Mouse (Mus musculus) cerebellum, adult 9-11 months (tissue): ENCODE measurements around the gene Rpl23a.

Experiments used
- DNase-seq: peaks from one replicate; pipeline ENCODE4 v3.0.0; 2022

The Rpl23a gene

DNA sequence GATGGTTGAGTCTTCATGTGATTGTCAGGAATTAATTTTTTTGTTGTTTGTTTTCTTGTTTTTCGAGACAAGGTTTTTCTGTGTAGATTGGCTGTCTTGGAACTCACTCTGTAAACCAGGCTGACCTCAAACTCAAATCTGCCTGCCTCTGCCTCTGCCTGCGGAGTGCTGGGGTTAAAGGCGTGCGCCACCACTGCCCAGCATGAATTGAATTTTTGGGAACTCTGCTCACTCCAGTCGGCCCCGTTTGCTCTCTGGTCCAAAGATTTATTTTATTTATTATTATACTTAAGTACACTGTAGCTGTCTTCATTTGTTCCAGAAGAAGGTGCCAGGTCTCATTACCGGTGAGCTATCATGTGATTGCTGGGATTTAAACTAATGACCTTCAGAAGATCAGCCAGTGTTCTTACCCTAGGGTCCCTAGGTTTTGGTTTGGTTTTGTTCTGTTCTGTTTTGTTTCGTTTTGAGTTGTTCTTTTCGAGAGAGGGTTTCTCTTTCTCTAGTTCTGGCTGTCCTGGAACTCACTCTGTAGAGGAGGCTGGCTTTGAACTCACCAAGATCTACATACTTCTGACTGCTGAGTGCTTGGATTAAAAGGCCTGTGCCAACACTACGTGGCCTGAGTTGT, 615 bp upstream of the Rpl23a start:
- no peak for DNase-seq

DNA sequence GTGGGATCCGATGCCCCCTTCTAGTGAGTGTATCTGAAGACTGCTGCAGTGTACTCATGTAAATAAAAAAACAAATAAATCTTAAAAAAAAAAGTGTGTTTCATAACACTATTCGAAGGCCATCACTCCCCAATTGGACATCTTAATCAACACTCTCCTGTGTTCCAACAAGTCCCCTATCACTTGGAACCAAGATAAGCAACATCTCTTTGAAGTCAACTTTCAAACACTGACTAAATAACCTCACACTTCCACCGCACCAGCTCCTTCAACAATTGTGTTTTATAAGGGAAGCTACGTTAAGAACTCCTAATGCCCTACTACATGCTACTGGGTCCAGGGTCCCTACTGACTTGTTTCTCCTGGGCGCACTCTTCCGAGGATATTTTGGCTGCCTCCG, 934 bp downstream of the Rpl23a start:
- DNase-seq: no peak

DNA sequence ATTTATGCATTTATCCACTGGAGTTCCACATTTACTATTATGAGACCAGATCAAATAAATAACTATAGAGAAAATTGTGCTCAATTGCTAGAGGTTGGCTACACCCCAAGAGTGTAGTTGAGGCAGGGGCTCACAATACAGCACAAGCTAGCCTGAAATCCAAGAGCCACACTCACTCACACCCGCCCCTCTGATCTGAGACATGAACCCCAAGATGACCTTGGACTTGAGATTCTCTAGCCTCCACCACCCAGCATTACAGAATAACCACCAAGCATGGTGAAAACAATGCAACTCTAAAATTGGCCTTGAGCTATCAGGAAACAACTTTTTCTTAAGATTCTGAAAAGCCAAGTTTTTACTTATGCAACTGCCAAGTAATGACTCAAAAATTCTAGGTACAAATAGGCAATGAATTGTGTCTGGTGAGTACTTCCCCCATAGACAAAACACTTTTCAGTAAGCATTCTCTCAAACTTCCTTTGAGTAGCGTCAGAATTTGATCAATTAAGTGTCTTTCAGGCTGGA, 1.5 kb downstream of the Rpl23a start:
- DNase-seq: peak; percentile 15

DNA sequence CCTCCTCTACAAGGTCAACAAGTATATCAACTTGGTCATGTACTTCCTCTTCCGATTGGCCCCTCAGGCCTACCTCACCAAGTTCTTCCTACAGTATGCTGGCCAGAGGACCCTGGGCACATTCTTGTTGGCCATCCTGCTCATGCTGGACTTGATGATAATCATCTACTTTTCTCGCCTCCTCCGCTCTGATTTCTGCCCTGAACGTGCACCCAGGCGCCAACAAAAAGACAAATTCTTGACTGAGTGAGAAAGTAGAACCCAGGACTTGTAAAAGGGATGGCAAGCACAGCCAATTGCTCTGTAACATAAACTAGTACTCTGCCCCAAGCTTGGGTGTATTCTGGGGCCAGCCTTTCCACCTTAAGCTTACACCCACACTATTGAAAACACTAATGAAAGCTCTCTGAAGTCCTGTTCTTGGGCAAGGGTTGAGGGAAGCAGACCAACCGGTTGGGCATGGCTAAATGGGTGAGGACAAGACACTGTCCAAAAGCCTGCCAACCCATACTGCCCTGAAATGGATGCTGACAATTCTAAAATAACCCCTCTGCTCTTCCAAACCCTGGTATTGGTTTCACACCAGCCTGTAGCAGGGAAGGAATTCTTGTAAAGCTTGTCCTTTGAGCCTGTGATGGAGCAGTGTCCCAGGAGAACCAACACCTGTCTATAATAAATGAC, 3.2 kb downstream of the Rpl23a start:
- peak; percentile 23 for DNase-seq

DNA sequence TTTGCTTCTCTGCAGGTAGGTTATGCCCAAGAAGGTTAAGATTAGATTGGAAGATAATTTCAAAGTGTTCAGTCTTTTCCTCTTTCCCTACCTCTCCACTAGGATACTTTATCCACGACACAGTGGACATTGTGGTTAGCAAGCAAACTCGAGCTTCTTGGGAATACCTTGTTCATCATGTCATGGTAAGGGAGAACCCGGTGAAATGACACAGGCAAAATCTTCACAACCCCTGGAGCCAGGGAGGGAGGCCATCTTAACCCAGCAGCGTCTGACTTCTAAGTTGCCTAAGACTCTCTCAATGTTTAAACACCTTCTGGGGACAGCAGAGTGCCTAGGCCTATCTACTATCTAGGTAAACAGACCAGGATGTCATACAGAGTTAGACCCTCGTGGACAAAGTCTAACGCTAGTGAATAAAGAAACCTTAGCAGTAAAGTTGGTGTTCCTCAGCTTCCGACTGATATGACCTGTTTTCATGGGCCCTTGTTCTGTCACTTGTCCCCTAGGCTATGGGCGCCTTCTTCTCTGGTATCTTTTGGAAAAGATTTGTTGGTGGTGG, 3.9 kb downstream of the Rpl23a start:
- peak; percentile 8 for DNase-seq

DNA sequence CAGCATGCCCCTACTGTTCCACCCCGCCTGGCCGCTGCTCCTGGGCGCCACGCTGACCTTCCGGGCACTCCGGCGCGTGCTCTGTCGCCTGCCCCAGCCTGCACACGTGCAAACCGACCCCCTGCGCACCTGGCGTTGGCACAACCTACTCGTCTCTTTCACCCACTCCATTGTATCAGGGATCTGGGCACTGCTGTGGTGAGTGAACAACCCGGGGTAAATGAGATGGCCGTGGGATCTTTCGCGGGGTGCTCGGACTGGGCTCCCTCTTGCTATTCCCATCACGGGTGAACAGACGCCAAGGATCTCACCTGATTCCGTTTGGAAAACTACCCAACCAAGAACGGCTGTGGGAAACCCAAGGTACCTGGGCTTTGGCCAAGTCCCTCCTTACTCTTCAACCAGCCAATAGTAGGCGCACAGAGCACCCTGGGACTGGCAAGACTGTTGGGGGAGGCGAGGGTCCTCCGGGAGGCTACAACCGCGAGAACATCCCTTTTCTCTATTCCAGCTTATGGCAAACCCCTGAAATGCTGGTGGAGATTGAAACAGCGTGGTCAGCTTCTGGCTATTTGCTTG, 4.4 kb downstream of the Rpl23a start:
- DNase-seq: peak; percentile 72

DNA sequence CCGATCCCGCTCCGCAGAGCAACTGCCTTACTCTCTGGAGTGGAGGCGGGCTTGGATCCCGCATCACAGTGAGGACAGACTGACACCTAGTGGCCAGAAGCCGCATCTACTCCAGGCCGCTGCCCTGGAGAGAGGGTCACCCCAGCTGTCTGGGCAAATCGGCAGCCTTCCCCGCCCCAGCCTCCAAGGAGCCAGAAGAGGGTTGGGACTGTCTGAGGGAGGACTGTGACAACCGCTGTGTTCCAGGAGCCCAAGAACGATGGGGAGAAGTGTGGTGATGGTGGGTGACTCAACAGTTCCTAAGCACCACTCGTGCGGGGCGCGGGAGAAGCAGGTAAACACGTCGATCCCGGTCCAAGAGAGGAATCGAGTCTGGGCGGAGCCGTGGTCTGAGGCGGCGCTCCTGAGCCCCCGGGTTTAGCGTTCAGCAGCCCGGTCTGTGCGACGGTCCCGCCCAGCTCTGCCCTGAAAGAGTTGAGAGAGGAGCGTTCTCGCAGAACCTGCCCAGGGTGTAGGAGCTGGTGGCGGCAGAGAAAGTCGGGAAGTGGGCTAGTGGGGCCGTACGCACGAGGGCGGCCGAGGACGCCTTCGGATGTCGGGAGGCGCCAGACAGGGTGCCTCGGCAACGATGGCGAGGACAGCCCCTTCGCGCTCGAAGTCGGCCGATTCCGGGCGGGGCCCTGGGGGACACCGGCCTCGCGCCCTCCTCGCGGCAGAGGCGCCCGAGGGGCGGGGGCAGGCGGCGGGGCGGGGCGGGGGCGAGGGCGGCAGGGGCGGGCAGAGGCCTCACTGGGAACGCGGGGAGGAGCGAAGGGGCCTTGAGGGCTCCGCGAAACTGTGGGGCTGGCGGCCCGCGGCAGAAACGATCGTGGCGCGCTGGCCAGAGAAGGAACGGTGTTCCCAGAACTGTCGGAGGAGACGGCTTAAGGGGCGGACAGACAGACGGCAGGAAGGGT, 5.2 kb downstream of the Rpl23a start:
- peak; percentile 89 for DNase-seq

DNA sequence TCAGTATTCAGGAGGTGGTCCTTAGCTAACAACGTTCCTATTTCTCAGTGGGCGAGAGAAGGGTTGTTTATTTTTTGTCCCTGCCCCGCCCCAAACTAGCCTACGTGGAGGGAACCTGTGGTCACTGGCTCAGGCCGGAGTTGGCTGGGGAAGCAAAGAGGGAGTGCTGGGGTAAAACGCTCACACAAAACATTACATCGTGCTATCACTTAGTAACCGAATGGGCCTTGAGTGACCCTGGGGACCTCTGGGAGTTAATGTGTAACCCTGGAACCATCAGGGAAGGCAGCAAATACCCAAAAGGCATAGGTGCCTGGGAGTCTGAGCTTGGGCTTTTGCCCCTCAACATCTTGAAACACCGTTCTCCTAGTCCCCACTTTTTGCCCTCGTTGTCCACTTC, 5.9 kb downstream of the Rpl23a start:
- DNase-seq: no peak

DNA sequence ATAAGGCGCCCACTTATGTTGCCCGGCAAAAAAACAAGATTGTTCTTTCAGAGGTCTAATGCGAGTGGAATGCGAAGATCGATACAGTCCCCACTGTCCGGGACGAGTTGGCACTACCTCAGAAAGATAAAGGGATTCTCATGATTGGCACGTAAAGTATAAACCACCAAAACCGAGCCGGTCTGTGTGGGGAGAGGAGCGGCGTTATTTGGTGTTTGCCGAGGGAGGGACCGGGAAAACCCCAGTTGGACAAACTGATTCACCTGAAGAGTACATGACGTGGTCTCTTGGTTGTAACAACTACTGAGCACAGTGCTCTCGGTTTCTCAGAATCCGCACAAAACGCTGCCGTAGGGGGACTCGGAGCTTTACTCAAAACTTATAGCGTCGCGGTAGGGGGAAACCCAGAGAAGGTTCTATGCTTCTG, 6.5 kb downstream of the Rpl23a start:
- peak; percentile 30 for DNase-seq

DNA sequence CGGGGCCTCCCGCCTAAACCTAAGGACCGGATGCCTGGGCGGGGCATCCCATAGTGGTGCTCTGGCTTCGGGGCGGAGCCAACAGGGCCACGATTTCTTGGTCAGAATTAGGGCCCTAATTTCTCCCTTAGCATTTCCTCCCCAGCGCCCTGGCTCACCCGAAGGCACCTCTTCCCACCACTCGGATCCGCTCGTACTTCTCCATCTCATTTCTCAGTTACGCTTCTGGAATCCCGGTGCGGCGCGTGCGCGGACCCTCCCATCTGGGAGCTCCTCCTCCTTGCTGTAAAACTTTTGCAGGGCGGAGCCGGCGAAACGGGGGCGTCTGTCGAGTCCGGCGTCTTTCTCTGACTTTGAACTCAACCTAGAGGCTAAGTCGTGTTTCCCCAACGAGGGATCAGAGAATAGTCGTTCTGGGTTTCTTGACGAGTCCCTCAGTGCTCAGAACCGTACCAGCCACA, 7.0 kb downstream of the Rpl23a start, which contains the start of the genes Nek8 and Tlcd1:
TSS of gene Nek8 (minus strand) at position 274 of the 461 bp plus-strand sequence.
TSS of gene Tlcd1 (plus strand) at position 310 of the 461 bp plus-strand sequence.
- peak; percentile 82 for DNase-seq

DNA sequence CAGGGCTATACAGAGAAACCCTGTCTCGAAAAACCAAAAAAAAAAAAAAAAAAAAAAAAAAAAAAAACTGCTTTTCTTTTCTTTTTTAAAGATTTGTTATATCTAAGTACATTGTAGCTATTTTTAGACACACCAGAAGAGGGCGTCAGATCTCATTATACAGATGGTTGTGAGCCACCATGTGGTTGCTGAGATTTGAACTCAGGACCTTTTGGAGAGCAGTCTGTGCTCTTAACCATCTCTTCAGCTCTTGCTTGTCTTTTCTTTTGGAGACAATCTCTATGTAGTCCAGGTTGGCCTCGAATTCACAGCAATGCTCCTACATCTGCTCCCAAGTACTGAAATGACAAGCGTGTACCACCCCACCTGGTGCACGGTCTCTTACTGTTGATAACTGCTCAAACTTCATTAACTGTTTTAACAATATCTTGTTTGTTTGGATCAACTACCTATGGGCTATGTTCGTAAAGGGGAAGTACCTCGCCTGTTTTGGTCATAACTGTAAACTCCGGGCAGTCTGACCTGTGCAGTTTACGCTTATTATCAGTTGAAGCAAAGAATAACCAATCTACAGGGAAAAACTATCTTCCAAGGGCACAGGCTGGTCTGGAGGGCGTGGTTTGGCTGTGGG, 7.5 kb downstream of the Rpl23a start:
- DNase-seq: peak; percentile 9

DNA sequence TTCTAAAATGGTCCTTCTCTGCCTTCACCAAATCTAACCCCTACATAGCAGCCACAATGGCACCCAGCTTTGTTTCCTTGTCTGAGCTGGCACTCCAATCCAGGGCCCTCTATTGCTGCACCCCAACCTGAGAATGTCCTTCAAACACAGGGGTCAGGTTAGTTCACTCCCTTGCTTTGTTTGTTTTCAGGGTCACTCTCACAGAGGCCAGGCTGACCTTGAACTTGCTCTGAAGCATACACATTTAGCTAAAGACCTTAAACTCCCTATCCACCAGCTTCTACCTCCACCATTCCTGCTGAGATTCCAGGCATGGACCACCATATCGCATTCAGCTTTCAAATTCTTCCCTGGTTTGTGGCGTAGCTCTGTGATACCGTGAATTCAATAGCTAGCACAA, 8.9 kb downstream of the Rpl23a start:
- no peak for DNase-seq

DNA sequence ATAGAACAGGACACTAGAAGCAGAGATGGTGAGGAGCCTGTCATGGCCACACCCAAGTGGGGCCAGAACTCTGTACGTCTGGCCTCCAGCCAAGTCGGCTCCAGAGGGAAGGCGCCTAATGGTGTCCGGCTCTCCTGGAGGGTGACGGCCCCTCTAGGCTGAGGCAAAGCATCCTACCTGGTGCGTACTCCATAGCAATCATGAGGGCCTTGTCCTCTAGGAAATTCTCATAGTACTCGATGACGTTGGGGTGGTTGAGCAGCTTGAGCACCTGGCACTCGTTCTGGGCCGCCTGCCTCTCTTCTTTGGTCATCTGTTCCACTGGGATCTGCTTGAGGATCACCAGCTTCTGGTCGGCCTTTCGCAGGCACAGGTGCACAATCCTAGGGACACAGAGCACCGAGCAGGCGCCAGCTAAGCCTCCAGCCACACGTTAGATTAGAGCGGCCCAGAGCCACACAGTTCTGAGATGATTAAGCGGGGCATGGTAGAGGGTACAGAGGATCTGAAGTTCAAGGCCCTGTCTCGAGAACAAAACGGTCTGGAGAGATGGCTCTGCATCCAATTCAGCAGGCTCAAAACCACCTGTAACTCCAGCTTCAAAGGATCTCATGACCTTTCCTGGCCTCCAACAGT, 10.5 kb downstream of the Rpl23a start:
- peak; percentile 29 for DNase-seq

DNA sequence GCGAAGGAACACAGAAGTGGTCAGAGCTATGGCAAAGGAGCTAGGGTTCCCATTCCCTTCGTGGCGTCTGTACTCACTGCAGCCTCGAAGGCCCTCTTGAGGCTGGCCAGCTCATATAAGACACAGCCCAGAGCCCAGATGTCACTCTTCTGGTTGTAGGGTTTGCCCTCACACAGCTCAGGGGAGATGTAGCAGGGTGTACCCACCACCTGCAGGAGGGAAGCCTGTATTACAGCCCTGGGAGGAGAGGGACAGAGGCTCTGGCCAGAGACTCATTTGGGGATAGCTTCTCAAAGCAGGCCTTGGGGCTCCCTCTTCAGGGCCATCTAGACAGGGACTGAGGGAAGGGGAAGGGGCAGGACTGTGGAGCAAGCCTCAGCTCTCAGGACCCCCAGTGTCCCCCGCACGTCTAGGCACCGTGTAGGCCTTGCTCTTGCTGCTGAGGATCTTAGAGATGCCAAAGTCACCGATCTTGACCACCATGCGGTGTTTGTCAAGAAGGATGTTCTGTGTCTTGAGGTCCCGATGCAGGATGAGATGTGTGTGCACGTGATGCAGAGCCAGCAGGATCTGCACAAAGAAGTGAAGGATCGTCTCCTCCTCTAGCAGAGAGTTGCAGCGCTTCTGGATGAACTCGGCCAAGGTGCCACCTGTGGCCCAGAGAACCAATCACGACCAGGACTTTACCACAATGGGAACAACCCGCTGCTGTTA, 11.2 kb downstream of the Rpl23a start:
- DNase-seq: no peak

DNA sequence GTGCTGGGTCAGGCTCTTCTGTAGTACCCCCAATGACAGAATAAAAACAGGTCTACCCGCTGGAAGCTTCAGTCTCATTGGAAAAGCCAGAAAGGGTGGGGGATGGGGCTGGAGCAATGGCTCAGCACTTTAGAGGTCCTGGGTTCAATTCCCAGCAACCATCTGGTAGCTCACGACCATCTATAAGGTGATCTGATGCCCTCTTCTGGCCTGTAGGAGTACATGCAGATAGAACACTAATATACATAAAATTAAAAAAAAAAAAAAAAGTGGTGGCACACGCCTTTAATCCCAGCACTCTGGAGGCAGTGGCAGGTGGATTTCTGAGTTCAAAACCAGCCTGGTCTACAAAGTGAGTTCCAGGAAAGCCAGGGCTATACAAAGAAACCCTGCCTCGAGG, 12.1 kb downstream of the Rpl23a start:
- no peak for DNase-seq

DNA sequence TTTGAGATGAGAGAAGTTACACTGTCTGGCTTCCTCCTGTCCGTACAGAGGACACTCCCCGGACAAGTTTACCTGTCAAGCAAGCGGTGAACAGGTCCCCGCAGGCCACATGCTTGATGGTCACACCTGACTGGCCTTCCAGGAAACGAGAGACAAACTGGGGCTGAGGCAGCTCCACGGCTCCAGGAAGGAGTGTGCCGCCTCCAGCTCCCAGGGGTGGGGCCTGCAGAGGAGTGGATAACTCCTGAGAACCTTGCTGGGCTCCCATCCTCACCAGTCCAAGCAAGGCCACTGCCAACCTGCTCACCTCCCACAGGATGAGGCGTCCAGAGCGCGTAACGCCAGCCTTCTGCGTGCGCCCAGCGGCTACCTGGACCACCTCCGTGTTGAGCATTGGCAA, 13.1 kb downstream of the Rpl23a start:
- no peak for DNase-seq

DNA sequence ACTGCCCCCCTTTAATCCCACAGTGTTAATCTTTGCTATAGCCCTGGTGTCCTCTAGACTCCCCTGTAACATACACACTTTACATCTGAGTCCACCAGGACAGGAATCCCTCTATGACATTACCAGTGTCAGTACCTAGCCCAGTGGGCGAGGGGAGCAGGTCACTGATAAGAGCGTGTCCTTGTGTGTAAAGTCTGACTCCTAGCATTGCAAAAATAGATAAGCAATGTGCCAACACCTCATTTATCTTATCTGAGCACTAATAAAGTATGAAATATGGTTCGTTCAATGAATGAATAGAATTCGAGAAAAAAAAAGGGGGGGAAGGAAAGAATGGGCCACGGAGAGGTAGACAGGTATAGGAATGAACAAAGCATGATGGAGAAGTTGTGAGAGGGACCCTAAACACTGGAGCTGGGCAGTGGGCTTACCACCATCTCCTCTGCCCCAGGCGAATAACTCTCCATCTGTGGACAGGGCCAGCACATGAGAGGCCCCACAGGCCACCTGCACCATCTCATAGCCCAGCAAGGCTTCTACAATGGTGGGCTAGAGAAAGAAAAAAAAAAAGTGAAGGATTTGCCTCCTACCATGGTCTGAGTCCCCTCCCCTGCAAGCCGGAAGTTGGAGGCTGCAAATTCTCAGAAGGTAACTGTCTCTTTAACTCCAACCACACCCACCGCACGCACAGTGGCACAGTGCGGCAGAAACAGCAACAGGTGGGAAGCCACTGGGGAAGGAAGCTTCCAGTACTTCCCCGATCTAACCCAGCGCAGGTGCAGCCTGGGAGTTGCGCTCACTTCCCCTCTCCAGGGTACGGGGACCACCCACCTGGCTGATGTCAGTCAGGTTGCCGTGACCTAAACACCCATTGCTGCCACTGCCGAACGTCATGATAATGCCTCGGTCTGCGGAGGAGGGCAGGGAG, 14.6 kb downstream of the Rpl23a start:
- DNase-seq: no peak

DNA sequence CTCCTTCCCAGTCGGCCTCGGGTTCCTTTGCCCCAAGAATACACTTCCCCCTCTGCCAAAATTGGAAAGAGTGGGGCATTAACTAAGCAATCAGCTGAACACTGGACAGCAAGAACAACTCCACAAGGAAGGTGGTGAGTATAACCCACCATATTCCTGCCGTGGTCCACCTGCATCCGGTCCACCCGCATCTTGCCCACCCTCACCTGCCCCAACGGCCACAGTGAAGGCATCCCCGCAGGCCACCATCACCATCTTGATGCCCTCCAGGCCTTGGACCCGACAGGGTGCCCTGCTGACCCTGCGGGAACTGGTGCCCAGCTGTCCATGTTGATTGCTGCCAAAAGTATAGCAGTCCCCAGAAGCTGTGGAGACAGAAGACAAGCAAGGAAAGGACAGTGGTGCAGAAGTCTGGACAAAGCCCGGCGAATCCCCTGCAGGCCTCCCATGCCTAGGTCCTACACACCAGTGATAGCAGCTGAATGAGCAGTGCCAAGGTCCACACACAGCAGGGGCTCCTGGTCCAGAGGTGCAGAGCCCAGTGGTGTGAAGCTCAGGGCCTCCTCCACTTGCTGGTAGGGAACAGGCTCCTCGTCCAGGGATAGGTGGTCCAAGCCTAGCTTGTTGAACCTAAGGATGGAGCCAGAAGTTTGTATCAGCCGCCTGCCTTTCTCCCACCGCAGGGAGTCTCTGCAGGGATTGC, 16.0 kb downstream of the Rpl23a start:
- no peak for DNase-seq

DNA sequence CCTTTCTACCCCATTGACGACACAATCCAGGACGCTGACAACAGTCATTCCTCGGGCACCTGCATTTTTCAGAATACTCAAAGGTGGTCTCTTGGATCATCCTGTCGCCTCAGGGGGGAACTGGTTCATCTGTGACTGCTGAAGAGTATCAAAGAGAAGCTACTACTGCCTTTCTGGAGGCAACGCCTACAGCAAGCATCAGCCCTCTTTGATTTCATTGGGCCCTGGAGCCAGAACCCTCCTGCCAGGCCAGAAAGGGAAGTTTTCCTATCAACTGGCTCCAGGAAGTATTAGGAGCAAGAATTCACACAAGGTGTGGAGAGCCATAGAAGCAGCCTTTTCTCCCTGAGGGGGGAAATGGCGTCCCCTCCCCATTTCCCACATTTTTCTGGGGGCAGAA, 16.7 kb downstream of the Rpl23a start:
- DNase-seq: no peak
